Mouse (Mus musculus) urinary bladder, postnatal 36 days (tissue): ENCODE measurements around the gene Sardh.

Source experiments
- DNase-seq, 2 experiments: peaks; one replicate each; pipeline ENCODE4 v3.0.0; 2022; ENCODE audit warnings: low spot score in 2 of 2, mixed read lengths in 1 of 2

Sardh gene

DNA sequence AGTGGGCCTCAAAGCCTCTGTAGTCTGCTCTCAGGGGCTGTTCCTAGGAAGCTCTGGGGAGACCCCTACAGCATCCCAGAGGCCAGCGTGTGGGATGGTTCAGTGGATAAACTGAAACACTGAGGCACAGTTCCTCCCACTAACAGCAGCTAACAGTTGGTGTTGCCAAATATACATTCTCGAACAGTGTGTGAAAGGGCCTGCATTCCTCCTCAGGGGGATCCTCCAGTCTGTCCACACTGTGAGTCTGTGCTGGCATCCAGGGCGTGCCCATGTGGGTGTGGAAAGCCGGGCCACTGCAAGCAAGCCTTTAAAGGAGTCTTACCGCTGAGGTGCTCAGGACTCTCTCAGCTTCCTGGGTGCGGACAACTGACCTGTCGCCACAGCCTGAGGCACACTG lies 21.6 kb downstream of the Sardh start:
- no peak for DNase-seq

- DNase-seq, result peak in 1 of 2 experiments; percentile 19
Observed at GRCm38 (mm10) chr2:27223012-27223421, 25.1 kb downstream of the Sardh start.

GRCm38 (mm10) chr2:27218569-27218968 lies 29.6 kb downstream of the Sardh start:
- no peak for DNase-seq

DNA sequence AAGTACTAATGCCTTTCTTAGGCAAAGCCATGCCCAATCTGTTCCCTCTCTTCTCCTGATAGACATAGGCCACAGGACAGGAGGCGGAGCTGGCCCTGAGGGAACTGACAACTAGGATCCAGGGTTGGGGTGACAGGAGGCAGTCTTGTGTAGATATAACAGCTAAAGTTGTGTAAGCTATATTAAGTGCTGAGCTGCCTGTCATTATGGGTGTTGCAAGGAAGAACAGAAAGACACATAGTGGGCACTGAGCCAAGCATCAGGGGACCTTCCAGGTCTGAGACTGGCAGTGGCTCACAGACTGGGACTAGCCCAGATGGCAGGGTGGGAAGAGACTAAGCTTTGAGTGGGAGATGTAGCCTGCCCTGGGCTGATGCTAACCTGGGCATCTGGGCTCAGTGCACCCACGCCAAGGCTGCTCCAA lies 30.0 kb downstream of the Sardh start:
- DNase-seq, result no peak

GRCm38 (mm10) chr2:27215537-27215936 lies 32.6 kb downstream of the Sardh start:
- DNase-seq, result no peak

DNA sequence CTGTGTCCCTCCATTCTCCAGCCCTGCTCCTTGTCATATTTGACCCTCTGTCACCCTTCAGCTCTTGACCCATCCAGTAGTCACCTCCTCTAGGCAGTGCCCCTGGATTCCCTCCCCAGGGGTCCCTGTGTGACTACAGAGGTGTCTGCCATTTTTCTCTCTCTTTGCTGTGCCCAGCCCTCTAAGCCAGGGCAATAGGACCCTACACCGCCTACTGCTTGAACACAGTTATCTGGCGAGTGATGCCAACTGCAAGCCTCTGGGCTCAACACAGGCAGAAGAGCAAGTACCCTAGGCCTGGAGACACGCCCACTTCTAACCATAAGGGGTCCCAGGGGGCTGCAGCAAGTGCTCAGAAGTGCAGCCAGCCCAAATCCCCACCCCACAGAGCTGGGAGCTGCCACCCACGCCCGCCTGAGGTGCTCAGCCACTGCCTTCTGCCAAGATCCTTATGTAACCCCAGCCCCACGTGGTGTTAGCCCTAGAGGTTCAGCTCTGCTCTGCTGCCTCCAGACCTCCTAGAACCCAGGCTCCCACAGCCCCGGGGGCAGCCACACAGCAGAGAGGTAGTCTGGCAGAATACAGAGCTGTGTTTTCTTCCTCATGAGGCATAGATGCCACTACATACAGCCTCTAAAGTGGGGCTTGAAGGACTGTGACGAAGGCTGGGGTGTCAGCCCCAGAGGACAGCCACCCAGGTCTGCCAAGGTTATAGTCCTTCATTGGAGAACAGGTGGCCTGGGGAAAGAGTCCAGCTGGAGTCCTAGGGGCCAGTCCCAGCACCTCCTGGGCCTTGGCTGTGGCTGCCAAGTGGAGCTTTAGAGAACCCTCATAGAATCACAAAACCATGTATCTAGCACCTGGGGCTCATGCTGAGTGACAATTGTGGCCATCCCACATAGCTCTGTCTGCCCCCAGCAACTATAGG lies 35.9 kb downstream of the Sardh start:
- DNase-seq, result peak in 1 of 2 experiments; percentile 60

- DNase-seq, result no peak
Observed at GRCm38 (mm10) chr2:27210676-27211210, 37.4 kb downstream of the Sardh start.

- no peak for DNase-seq
Observed at GRCm38 (mm10) chr2:27210255-27210654, 37.9 kb downstream of the Sardh start.

- DNase-seq, result no peak
Observed at GRCm38 (mm10) chr2:27209816-27210215, 38.3 kb downstream of the Sardh start.

- no peak for DNase-seq
Observed at GRCm38 (mm10) chr2:27209370-27209769, 38.8 kb downstream of the Sardh start.

DNA sequence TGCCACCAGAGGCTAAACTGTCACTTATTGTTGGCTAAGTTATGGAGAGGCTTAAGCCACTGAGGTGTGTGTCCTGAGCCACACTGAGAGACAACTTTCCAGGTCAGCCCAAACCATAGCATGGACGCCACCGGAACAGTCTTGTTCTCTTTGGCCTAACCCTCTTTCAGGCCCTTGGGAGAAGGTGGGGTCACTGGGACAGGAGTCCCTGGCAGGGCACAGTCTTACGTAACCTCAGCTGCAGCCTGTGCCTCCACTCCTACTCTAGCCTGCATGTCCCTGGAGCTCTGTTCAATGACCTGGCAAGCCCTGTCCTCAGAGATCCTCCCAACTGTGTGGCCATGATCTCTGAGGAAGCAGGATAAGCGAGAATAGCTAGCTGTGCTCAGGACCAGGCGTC lies 41.0 kb downstream of the Sardh start:
- peak in 1 of 2 experiments; percentile 63 for DNase-seq

DNA sequence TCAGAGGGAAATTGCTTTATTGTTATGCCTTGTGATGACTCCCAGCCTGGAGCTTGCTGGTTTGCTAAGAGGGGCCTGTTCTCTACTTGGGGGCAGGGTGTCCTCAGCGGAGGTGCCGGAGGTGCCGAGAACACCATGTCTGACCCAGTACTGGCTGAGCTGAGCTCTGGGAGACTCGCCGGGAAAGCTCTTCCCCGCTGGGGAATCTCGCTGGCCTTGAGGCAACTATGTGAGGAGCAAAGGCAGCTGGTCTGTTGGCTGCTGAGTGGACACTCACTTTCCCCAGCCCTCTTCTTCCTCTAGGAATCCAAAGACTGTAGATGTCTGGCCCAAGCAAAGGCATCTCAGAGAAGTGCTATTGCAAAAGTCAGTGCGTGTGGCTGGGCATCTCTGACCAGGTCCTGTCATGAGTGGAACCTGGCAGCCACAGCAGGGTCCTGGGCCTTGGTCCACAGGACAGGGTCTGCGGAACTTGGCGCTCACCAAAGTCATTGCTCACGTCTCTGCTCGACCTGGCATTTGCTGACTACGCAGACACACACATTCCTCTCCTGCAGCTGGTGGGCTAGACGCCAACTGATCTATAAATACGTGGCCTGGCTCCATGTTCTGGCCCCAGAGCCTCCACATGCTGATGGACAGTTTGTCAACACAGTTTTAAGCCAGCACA lies 41.9 kb downstream of the Sardh start:
- peak; percentile 30 to 71 for DNase-seq

DNA sequence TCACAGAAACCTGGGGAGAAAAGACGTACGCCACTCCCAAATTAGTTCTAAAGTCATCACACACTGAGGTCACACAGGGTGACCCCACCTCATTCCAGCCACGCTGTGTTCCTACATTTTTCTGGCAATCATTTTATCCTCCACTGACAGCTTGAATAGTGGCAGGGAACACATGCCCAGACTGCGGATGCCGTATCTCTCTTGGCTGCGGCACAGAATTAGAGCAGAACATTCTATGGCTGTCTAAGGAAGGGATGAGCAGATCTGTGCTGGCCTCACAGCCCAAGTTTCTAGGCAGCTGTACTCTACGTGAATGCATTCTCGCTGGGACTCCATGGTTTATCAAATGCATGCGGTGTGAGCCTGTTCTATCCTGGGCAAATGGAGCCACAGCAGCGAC lies 42.5 kb downstream of the Sardh start:
- DNase-seq, result no peak

- DNase-seq, result no peak
Observed at GRCm38 (mm10) chr2:27200586-27200985, 47.6 kb downstream of the Sardh start.

- DNase-seq, result no peak
Observed at GRCm38 (mm10) chr2:27198551-27199246, 49.4 kb downstream of the Sardh start.

GRCm38 (mm10) chr2:27189994-27190393 lies 58.1 kb downstream of the Sardh start:
- DNase-seq, result no peak

DNA sequence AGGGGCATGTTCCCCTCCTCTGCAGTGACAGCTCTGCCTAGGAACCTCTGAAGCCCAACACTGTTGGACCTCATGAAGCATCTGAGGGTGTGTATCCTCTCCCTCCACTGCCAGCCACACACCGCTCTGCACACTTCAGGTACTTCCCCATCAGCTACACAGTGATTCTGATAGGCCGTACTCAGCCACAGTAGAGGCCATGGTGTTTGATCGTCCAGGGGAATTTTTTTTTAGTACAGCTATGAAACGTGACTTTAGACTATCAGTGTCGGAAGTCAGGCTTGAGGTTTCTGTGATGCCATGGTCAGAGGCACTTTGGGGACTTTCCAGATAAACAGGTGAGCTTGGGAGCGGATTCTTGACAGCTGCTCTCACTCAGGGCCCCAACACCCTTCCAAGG lies 60.6 kb downstream of the Sardh start:
- DNase-seq, result no peak

DNA sequence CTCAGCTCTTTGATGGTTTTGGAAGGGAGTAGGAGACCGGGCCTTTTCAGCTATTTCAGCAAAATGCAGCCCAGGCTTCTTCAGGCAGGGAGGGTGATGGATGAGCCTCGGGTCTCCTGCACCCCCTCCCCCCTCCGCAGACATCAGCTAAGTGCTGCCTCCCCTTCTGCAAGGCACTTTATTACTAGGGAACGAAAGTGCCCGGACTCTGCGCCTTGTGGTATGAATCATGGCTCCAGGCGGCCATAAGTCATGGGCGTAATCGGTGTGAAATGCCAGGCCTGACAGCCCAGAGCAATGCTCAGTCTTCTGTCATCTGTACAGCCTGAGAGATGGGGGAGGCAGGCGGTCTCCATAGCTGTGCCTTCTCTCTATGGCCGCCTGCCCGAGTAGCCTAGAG lies 64.4 kb downstream of the Sardh start:
- DNase-seq, result peak in 1 of 2 experiments; percentile 15

DNA sequence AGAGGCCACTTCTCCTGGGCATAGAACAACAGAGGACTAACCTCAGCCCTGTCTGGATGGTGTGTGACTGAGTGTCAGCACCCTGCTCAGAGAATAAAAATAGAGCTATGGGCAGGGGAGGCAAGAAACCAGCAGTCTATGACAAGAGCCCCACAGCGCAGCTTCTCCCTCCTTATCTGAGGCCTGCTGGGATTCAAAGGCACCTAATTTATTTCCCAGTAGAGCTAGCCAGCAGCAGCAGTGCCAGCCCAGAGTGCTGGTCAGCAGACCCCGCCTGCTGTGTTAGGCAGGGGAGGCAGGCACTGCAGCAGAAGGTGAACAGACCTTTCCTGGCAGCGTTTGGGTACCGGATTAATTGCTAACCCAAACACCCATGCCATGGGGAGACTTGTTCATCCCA lies 66.2 kb downstream of the Sardh start:
- no peak for DNase-seq

DNA sequence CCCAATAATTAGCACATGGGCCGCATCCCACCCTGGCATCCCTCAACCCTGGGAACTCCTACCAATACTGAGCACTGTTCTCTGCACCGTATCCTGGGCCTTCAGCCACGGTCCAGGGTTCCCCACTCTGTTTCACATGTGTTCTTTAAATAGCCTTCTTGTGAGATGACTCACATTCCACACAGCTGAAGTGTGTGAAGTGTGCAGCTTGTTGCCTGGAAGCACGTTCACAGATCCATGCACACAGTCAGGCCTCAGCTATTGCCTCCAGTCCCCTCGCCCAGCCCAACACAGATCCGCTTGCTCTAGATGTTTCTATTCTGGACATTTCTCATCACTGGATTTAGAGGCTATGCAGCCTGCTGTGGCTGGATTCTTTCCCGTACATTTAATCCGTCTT lies 69.0 kb downstream of the Sardh start:
- no peak for DNase-seq

DNA sequence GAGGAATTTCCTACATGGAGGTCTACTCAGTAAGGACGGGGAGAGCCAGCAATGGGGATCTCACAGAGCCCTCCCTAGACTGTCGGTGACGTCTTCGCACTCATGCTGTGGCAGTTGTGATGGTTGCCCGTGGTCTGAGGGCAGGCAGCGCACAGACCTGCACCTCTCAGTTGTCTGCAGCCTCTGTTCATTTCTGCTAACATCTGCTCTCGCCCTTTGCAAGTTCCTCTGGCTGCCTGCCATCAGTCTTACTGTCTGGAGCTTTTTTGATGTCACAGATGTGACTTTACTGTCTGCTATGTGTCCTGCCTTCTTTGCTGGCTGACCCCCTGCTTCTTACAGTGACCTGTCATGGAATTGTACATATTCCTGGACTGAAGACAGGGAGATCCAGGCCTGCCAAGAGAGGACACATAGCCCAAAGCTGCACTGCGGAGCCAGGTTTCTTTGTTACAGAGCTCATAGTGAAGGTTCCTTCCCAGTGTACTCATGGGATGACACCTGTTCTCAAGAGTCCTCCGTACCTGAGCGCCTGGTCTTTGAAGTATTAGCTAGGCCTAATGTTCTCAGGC lies 72.4 kb downstream of the Sardh start:
- no peak for DNase-seq

GRCm38 (mm10) chr2:27174242-27174641 lies 73.9 kb downstream of the Sardh start:
- DNase-seq, result no peak
